Mouse (Mus musculus): ENCODE data around the gene Fgfr2. TPM values are rescaled to one million over a fixed set of nuclear protein-coding genes. Genes with fewer than 3 reads are reported as not detected.
A peak's percentile ranks its signal among the peaks of the same experiment; 100 is the strongest.

The Fgfr2 gene
- polyA plus RNA-seq, 1 experiment from 2014 or later = 11.4 TPM

- 47% methylated on average over 8 of the region's 8 CpGs for WGBS (ENCODE audit: insufficient replicate concordance)
- Histone ChIP-seq H3K4me3 (ENCODE audit: low read depth, low read length) (no peak overlapping the region), H3K27ac (ENCODE audit: low read length) (peak overlapping the region; percentile 83), H3K9me3 (replicated peaks; ENCODE audit: control insufficient read depth, low read length) (no peaks in the 10 kb centered on the region), H3K4me2 (ENCODE audit: low read depth, low read length) (no peak overlapping the region), H3K36me3 (ENCODE audit: control insufficient read depth, insufficient read depth) (peaks cover 38% of the 10 kb centered on the region), H3K9ac (ENCODE audit: low read depth, low read length) (no peak overlapping the region), H3K4me1 (ENCODE audit: control insufficient read depth, low read depth, low read length) (peaks cover 30% of the 10 kb centered on the region), H3K27me3 (ENCODE audit: control insufficient read depth, insufficient read depth, low read depth, low read length) (no peaks in the 10 kb centered on the region)
- ATAC-seq (ENCODE audit: low read depth) = 0 out of 2 replicates have a peak, but pooled peaks have one; percentile 10
Measured at GRCm38 (mm10) chr7:132713483-132714126, 409.5 kb downstream of the Fgfr2 start.

- Histone ChIP-seq H3K27me3 (ENCODE audit: control insufficient read depth, insufficient read depth, low read depth, low read length) (no peaks in the 10 kb centered on the region), H3K9me3 (replicated peaks; ENCODE audit: control insufficient read depth, low read length) (no peaks in the 10 kb centered on the region), H3K4me1 (ENCODE audit: control insufficient read depth, low read depth, low read length) (peaks cover 25% of the 10 kb centered on the region), H3K4me3 (ENCODE audit: low read depth, low read length) (no peak overlapping the region), H3K36me3 (ENCODE audit: control insufficient read depth, insufficient read depth) (peaks cover 38% of the 10 kb centered on the region), H3K27ac (ENCODE audit: low read length) (peak overlapping the region; percentile 46), H3K4me2 (ENCODE audit: low read depth, low read length) (no peak overlapping the region), H3K9ac (ENCODE audit: low read depth, low read length) (no peak overlapping the region)
- ATAC-seq (ENCODE audit: low read depth) = no peak
- 59% methylated on average over 7 of the region's 7 CpGs for WGBS (ENCODE audit: insufficient replicate concordance)
Measured at GRCm38 (mm10) chr7:132712956-132713355, 410.2 kb downstream of the Fgfr2 start.

- WGBS (ENCODE audit: insufficient replicate concordance) = 62% methylated on average over 16 of the region's 16 CpGs
- H3K9ac ChIP-seq (ENCODE audit: low read depth, low read length) = no peak overlapping the region
- H3K9me3 ChIP-seq (replicated peaks; ENCODE audit: control insufficient read depth, low read length) = no peaks in the 10 kb centered on the region
- no peak overlapping the region for H3K27ac ChIP-seq (ENCODE audit: low read length)
- H3K36me3 ChIP-seq (ENCODE audit: control insufficient read depth, insufficient read depth) = peaks cover 38% of the 10 kb centered on the region
- no peak overlapping the region for H3K4me3 ChIP-seq (ENCODE audit: low read depth, low read length)
- H3K4me1 ChIP-seq (ENCODE audit: control insufficient read depth, low read depth, low read length) = peaks cover 17% of the 10 kb centered on the region
- no peaks in the 10 kb centered on the region for H3K27me3 ChIP-seq (ENCODE audit: control insufficient read depth, insufficient read depth, low read depth, low read length)
- ATAC-seq (ENCODE audit: low read depth) = 0 out of 2 replicates have a peak, but pooled peaks have one; percentile 22
- H3K4me2 ChIP-seq (ENCODE audit: low read depth, low read length) = 0 out of 2 replicates have a peak overlapping the region, but pooled peaks have one; percentile 4
Measured at GRCm38 (mm10) chr7:132712044-132712708, 411.0 kb downstream of the Fgfr2 start.

- Histone ChIP-seq H3K9me3 (replicated peaks; ENCODE audit: control insufficient read depth, low read length) (no peaks in the 10 kb centered on the region), H3K36me3 (ENCODE audit: control insufficient read depth, insufficient read depth) (peaks cover 38% of the 10 kb centered on the region), H3K27me3 (ENCODE audit: control insufficient read depth, insufficient read depth, low read depth, low read length) (no peaks in the 10 kb centered on the region), H3K4me3 (ENCODE audit: low read depth, low read length) (no peak overlapping the region), H3K27ac (ENCODE audit: low read length) (no peak overlapping the region), H3K9ac (ENCODE audit: low read depth, low read length) (no peak overlapping the region), H3K4me1 (ENCODE audit: control insufficient read depth, low read depth, low read length) (peaks cover 15% of the 10 kb centered on the region), H3K4me2 (ENCODE audit: low read depth, low read length) (no peak overlapping the region)
- WGBS (ENCODE audit: insufficient replicate concordance) = 77% methylated on average over 9 of the region's 9 CpGs
- ATAC-seq (ENCODE audit: low read depth) = no peak
Measured at GRCm38 (mm10) chr7:132711579-132711978, 411.6 kb downstream of the Fgfr2 start.

GRCm38 (mm10) chr7:132705130-132705529 lies 418.0 kb downstream of the Fgfr2 start:
- Histone ChIP-seq H3K4me3 (ENCODE audit: low read depth, low read length) (no peak overlapping the region), H3K9me3 (replicated peaks; ENCODE audit: control insufficient read depth, low read length) (no peaks in the 10 kb centered on the region), H3K27me3 (ENCODE audit: control insufficient read depth, insufficient read depth, low read depth, low read length) (no peaks in the 10 kb centered on the region), H3K36me3 (ENCODE audit: control insufficient read depth, insufficient read depth) (no peaks in the 10 kb centered on the region), H3K9ac (ENCODE audit: low read depth, low read length) (no peak overlapping the region), H3K27ac (ENCODE audit: low read length) (no peak overlapping the region), H3K4me1 (ENCODE audit: control insufficient read depth, low read depth, low read length) (no peaks in the 10 kb centered on the region; the same call in none of the 2 replicates), H3K4me2 (ENCODE audit: low read depth, low read length) (no peak overlapping the region)
- 72% methylated on average over 7 of the region's 7 CpGs for WGBS (ENCODE audit: insufficient replicate concordance)
- ATAC-seq (ENCODE audit: low read depth) = no peak

GRCm38 (mm10) chr7:132704310-132704875 lies 418.8 kb downstream of the Fgfr2 start:
- H3K27ac ChIP-seq (ENCODE audit: low read length) = no peak overlapping the region
- no peaks in the 10 kb centered on the region for H3K27me3 ChIP-seq (ENCODE audit: control insufficient read depth, insufficient read depth, low read depth, low read length)
- H3K36me3 ChIP-seq (ENCODE audit: control insufficient read depth, insufficient read depth) = no peaks in the 10 kb centered on the region
- WGBS (ENCODE audit: insufficient replicate concordance) = 78% methylated on average over 8 of the region's 8 CpGs
- no peak overlapping the region for H3K4me2 ChIP-seq (ENCODE audit: low read depth, low read length)
- H3K9ac ChIP-seq (ENCODE audit: low read depth, low read length) = no peak overlapping the region
- no peak overlapping the region for H3K4me3 ChIP-seq (ENCODE audit: low read depth, low read length)
- no peak for ATAC-seq (ENCODE audit: low read depth)
- no peaks in the 10 kb centered on the region; the same call in none of the 2 replicates for H3K4me1 ChIP-seq (ENCODE audit: control insufficient read depth, low read depth, low read length)
- H3K9me3 ChIP-seq (replicated peaks; ENCODE audit: control insufficient read depth, low read length) = no peaks in the 10 kb centered on the region

- 77% methylated on average over 9 of the region's 9 CpGs for whole genome bisulfite sequencing (ENCODE audit: insufficient replicate concordance)
- H3K27ac ChIP-seq (ENCODE audit: low read length) = no peak overlapping the region
Measured at GRCm38 (mm10) chr7:132703515-132704309, 419.4 kb downstream of the Fgfr2 start.

GRCm38 (mm10) chr7:132702492-132703070 lies 420.6 kb downstream of the Fgfr2 start:
- no peak for ATAC-seq (ENCODE audit: low read depth)

More at GRCm38 (mm10) chr7:132703515-132704309, 419.4 kb downstream of the Fgfr2 start:
- Histone ChIP-seq H3K9me3 (replicated peaks; ENCODE audit: control insufficient read depth, low read length) (no peaks in the 10 kb centered on the region), H3K4me1 (ENCODE audit: control insufficient read depth, low read depth, low read length) (no peaks in the 10 kb centered on the region; the same call in none of the 2 replicates), H3K4me2 (ENCODE audit: low read depth, low read length) (no peak overlapping the region), H3K36me3 (ENCODE audit: control insufficient read depth, insufficient read depth) (no peaks in the 10 kb centered on the region), H3K9ac (ENCODE audit: low read depth, low read length) (no peak overlapping the region), H3K4me3 (ENCODE audit: low read depth, low read length) (no peak overlapping the region), H3K27me3 (ENCODE audit: control insufficient read depth, insufficient read depth, low read depth, low read length) (no peaks in the 10 kb centered on the region)
- no peak for ATAC-seq (ENCODE audit: low read depth)

More at GRCm38 (mm10) chr7:132702492-132703070, 420.6 kb downstream of the Fgfr2 start:
- H3K9me3 ChIP-seq (replicated peaks; ENCODE audit: control insufficient read depth, low read length) = no peaks in the 10 kb centered on the region
- H3K36me3 ChIP-seq (ENCODE audit: control insufficient read depth, insufficient read depth) = no peaks in the 10 kb centered on the region
- H3K27me3 ChIP-seq (ENCODE audit: control insufficient read depth, insufficient read depth, low read depth, low read length) = no peaks in the 10 kb centered on the region
- H3K9ac ChIP-seq (ENCODE audit: low read depth, low read length) = no peak overlapping the region
- no peak overlapping the region for H3K4me2 ChIP-seq (ENCODE audit: low read depth, low read length)
- 54% methylated on average over 5 of the region's 5 CpGs for WGBS (ENCODE audit: insufficient replicate concordance)
- no peak overlapping the region for H3K4me3 ChIP-seq (ENCODE audit: low read depth, low read length)
- no peak overlapping the region for H3K27ac ChIP-seq (ENCODE audit: low read length)
- no peaks in the 10 kb centered on the region; the same call in none of the 2 replicates for H3K4me1 ChIP-seq (ENCODE audit: control insufficient read depth, low read depth, low read length)
